Mouse (Mus musculus) forelimb bud, embryonic 11.5 days (tissue): ENCODE results near the gene Anp32a.
A peak's percentile ranks its signal among the peaks of the same experiment; 100 is the strongest.

ENCODE experiments used
- DNase-seq: peaks from one replicate; pipeline ENCODE4 v3.0.0-alpha.2; 2012; ENCODE audit warnings: low read depth, low spot score

The Anp32a gene

GRCm38 (mm10) chr9:62341123-62341486, at the start of gene Anp32a:
TSS of gene Anp32a (plus strand) at chr9:62341293.
- DNase-seq = peak; percentile 93

DNA sequence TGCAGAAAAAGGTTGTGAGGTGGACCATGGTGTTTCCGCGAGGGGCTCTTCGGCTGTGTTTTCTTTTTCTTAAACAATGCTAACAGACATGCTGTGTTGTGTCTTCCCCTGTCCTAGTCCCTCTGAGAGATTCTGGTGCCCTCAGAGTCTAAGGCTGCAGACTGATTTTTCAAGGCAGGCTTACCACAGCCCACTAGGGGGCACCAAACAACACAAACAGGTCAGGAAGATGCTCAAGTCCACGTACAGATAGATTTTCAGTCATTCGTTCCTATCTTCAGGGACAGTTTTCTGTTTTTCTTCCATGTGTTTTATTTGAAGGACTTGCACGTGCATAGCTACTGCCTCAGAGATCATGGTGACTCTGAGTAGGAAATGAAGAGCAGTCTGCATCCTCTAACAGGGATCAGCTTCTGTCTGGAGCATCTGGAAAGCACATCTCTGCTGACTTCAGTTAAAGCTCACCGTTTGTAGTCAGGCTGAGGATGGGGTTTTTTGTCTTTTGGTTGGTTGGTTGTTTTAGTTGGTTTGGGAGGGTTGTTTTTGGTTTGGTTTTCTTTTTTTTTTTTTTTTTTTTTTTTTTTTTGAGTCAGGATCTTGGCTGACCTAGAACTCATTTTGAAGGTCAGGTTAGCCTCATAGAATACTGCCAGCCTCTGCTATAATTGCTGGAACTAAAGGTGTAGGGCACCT, 45.9 kb upstream of the Anp32a start:
- peak; percentile 80 for DNase-seq

- DNase-seq = no peak
These were observed 44.2 kb upstream of the Anp32a start for GRCm38 (mm10) chr9:62296891-62297290.

DNA sequence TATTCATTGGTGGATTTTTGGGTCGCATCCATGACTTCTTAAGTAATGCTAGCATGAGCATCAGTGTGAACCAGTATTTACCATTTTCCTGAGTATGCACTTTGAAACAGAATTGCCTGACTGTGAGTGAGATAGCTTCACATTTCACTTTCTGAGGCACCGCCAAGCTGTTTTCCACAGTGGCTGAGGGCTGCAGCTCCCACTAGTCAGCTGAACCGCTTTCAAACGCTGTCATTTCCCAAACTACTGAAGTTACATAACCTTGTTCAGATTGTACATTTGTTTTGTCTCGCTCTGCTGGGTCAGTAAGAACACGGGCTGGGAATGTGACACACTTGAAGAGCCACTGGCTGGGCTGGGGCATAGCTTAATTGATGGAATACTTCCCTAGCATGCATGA, 25.5 kb upstream of the Anp32a start:
- no peak for DNase-seq

- no peak for DNase-seq
These were observed 22.4 kb upstream of the Anp32a start for GRCm38 (mm10) chr9:62318729-62319128.

DNA sequence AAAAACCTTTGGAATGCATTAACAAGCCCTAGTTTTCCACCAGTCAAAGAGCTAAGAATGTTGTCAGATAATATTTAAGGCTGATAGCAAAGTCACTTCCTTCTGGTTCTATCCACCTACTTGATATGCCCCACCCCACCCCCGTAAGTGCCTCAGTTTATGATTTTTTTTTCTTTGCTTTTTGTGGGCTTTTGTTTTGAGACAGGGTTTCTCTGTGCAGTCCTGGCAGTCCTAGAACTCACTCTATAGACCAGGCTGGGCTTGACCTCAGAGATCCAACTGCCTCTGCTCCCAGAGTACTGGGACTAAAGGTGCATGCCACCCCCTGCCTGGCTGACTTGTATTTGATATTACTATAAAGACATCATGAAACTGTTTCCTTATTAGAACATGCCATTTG, 17.3 kb upstream of the Anp32a start:
- no peak for DNase-seq

DNA sequence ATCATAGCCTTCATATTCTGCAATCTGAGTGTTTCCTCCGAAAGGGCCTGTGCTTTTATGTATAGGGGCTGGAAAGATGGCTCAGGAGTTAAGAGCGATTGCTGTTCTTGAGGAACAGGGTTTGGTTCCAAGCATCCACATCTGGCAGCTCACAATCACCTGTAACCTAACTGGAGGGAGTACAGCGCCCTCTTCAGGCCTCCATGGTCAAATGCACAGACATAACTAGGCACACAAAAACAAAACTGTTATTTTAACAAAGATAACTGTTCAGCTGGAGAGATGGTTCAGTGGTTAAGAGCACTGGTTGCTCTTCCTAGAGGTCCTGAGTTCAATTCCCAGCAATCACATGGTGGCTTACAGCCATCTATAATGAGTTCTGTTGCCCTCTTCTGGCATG, 15.1 kb upstream of the Anp32a start:
- no peak for DNase-seq

GRCm38 (mm10) chr9:62334298-62334825, 6.7 kb upstream of the Anp32a start:
- DNase-seq = no peak

DNA sequence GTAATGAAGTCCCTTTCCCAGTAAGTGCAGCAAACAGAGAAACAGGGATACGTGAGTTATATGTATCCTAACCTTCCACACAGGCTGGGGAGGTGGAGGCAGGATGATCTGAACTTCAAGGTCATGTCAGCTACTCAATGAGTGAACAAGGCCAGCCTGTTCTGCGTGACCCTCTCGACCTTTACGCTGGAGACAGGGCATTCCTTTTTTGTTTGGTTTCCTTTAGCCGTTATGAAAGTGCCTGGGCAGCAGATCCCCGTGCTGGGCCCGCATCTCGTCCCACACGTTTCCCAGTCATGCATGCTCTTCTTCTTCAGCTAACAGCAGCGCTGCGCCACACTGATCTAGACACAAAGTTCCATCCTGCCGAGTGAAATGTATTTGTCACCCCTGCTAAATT, 5.7 kb upstream of the Anp32a start:
- no peak for DNase-seq

DNA sequence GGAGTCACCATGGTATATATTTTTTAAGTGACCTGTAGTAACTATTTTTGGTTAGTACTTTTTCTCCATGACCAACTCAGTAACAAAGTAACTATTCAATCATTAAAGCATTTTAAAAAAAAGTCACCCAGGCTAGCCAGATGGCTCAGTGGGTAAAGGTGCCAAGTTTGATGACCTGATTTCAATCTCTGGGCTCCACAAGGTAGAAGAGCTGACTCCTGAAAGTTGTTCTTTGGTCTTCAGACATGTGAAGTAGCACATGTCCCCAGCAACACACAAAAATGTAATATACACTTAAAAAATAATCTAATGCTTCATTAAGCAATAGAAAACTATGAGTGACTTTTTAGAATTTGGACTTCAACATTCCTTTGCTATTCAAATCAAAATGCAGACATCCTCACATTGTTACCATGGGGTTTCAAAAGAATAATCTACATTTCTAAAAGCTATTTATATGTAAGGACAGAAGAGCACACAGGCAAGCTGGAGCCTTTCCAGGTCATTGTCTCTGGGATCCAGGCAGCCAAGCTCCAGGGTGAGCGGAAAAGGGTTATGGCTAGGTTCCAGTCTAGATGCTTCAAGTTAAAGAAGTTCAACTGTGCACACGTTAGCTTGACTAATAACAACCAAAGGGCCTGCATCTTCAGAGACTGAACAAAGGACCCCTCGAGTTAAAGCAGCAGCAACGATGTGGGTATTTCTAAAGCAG, 3.0 kb upstream of the Anp32a start:
- DNase-seq = no peak

GRCm38 (mm10) chr9:62338636-62339191, 2.4 kb upstream of the Anp32a start:
- no peak for DNase-seq

DNA sequence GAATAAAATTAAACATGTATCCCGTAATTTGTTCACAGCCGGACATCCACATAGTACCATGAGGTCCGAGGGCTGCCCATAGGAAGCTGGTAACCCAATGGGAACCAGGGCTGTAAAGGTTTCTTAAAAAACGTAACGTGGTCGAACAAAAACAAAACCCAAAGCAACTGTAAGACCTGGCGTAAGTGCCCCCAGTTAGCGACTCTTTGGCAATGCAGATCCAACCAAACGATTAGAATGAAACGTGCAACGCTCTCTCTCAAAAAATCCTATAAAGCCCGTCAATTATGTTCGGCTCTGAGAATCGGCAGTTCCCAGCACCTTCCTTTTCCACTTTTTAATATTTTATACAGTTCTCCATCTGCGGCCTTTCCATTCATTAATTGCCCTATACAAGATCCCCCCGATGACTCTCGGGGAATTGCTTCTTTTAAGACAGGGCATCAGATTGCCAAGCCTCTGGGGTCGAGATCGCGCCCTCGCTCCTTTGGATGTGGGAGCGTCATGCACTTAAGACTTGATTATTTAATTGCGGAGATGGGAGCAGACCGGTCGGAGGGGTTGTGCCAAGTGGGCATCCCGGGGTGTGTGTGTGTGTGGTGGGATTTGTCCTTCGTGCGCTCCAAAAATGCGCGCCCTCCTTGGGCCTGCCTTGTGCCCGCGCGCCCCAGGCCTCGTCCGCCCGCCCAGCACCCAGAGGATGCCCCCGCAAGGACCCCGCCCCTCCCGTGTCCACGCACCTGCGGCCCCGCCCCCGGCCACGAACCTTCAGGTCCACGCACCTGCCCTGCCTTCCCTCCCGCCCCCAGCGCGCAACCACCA, 581 bp upstream of the Anp32a start:
- no peak for DNase-seq

- peak; percentile 19 for DNase-seq
These were observed 778 bp downstream of the Anp32a start for GRCm38 (mm10) chr9:62341701-62342440.

DNA sequence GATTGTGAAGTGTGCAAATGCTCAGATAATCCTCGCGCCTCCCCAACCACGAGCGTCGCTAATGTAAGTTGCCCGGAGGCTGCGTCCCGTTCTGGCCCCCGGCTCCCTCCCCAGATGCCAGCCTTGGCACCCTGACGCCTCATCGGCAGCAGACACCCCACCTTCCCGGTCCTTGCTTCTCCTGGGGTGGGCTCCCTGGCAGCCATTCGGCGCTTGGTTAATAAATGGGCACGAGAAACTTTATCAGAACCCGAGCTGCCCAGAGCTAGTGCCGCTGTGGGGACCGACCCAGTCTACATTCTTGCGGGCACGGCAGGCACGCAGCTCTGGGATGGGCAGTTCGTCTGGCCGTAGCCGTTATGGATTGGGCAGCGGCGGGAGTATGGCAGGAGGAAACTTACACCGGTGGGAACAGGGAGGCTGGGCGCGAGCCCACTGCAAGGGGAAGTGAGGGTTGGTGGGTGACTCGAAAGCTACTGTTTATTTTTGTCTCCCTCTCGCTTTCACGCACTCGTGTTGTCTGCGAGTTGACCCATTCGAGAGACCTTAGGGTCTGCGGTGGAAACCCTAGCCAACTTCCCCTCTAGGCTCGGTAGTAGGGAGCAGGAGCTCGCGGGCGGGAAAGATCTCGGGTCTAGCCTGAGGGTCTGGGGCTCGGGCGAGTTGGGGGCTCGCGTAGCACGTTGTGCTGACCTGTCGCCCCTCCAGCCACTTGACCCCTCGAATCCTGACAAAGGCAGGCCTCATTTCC, 1.5 kb downstream of the Anp32a start:
- DNase-seq = peak; percentile 59

DNA sequence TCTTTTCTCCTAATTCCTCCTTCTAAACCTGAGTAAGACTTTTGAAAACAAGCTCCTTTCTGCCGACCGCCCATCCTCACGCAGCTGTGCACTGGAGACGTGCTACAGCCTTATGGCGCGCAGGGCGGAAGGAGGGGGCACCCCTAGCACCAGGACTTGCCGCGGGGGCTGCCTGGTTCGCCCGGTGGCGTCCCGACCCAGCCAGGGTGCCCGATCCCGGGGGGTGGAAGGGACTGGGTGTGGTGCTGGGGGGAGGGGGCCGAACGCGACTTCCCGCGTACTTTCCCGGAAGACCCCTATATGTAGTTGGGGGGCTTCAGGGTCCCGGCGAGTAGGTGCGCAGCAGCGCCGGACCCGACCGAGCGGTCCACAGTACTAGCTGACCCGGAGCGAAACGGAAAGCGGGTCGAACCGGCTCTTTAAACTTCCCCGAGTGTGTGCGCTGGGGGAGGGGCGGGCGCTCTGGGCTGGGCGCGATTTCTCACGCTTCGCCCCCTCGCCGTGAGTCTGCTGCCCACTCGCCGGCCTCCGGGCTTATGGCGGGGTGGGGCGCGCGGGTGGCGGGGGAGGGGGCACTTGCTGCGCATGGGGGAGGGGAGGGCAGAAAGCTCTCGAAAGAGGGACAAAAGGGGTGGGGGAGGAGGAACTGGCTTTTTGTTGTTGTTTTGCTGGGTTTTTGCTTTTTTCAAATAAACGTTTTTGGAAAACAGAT, 2.3 kb downstream of the Anp32a start:
- DNase-seq = peak; percentile 65

- DNase-seq = no peak
These were observed 2.9 kb downstream of the Anp32a start for GRCm38 (mm10) chr9:62343904-62344491.

GRCm38 (mm10) chr9:62344545-62344944, 3.5 kb downstream of the Anp32a start:
- DNase-seq = peak; percentile 52

GRCm38 (mm10) chr9:62345081-62345481, 4.0 kb downstream of the Anp32a start:
- no peak for DNase-seq

- no peak for DNase-seq
These were observed 4.7 kb downstream of the Anp32a start for GRCm38 (mm10) chr9:62345633-62346387.
